Mouse (Mus musculus) T-helper 1 cell (primary cell): ENCODE data around the gene H6pd.

Experiments
- in situ Hi-C: fragments of 300-600 bp; cut with MboI, MseI; formaldehyde crosslinking; loops from one replicate; pipeline ENCODE4 v1.15.1; 2025; ENCODE audit warnings: high pct_unique_total_duplicates

The H6pd gene

DNA sequence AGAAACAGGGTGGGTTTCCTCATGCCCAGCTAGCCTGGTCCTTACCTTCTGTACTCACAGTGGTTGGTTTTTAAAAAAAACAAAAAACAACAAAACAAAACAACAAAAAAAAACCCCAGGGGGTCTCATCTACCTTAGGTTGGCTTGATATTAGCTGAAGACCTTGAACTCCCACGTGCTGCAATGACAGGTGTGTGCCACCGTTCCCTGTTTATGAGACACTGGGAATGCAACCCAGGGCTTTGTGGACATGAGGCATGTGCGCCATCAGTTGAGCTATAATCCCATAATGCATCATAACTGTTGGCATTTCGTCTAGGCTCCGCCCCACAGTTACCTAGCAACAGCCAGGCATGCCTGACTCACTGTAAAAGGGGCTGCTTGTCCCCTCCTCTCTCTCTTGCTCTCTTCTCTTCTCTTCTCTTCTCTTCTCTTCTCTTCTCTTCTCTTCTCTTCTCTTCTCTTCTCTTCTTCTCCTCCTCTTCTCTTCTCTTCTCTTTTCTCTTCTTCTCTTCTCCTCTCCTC is 33.0 kb downstream of the H6pd start:
- in situ Hi-C loops, result no loop called here

DNA sequence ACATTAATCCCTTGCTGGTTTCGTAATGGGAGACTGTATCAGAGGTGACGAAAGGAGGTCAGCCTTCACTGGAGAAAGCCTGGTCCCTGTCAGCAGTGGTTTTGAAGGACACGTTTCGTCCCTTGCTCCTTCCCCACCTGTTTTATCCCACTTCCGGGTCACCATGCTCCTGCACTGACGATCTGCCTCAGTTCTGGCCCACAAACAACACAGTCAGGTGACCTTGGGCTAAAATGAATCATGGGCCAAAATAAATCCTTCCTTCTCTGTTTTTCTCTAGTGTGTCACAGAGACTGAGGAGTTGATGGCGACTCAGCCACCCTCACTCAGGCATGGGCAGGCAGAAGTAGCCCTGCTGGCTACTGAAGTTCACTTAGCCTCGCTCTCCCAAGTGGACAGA is 33.5 kb downstream of the H6pd start:
- in situ Hi-C loops, result no loop called here

DNA sequence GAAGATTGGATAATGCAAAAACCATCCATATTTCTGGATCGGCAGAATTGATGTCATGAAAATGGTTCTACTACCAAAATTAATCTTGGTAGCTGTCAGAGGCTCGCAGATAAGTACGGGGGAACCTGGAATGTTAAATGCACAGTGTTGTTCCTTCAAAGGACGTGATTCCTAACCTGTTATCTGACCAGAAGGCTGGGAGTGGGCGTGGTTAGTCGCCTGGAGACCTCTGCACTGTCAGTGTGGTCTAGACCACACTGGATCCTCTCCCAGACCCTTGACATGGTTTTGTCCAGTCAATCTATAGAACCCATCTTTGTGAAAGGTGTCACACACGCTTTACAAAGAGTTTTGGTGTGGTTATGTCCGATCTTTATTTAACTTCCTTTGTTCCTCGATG is 37.4 kb downstream of the H6pd start:
- in situ Hi-C loops, result no loop called here

DNA sequence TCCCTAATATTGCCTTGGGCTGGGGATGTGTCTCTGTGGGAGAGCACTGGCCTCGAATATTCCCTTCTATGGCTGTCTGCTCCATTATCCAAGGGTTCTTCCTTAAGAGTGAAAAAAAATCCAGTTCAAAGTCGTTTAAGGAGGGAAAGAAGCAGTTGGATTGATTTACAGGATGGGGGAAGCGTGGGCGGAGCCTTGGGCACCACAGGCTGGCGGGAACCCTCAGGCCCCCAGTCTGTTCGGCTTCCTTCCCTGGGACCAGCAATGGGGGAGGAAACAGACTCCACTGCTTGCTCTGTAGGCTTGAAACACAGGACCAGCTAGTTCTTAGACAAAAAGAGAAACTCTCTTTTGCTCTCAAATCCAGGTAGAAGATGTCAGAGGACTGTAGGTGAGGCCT is 40.3 kb downstream of the H6pd start:
- in situ Hi-C loops, result loop anchor here (5.0 kb wide), 1 partner anchor 166 kb away; no protein-coding TSS in a partner anchor

DNA sequence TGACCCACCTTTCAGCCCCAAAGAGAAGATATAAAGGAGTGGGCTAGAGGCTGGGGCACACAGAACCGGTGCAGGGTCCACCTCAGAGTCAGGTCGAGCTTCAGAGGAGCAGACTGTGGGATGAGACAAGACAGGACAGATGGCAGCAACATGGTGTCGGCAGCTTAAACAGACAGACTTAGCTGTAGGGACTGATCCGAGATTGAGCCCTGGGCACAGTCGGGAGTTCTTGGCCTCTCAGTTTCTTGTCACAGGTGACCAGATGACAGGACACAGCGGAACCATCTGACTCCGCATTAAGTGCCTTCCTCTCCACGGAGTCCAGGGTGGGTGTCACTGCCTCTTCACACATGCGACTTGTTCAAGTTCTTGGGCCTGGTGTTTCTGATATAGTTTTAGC is 41.9 kb downstream of the H6pd start:
- in situ Hi-C loops, result loop anchor here (5.0 kb wide), 1 partner anchor 165 kb away; no protein-coding TSS in a partner anchor

DNA sequence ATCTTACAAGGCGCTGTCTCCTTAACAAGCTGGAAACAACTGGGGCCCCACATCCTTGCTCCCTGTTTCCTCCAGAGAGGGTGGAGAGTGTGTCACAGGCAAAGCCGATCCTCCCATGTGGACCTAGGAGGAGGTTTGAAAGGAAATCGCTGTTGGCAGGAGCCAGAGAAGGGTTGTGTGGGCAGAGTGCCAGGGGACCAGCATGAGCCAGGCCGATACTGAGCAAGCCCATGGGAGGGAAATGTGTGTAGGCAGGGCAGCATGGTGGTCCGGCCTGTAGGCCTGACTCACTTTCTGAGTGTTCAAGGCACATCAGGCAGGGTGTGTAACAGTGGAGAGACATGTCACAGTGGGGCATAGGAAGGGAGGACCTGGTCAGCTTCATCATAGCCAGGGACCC is 42.6 kb downstream of the H6pd start:
- in situ Hi-C loops, result loop anchor here (5.0 kb wide), 1 partner anchor 164 kb away; no protein-coding TSS in a partner anchor

DNA sequence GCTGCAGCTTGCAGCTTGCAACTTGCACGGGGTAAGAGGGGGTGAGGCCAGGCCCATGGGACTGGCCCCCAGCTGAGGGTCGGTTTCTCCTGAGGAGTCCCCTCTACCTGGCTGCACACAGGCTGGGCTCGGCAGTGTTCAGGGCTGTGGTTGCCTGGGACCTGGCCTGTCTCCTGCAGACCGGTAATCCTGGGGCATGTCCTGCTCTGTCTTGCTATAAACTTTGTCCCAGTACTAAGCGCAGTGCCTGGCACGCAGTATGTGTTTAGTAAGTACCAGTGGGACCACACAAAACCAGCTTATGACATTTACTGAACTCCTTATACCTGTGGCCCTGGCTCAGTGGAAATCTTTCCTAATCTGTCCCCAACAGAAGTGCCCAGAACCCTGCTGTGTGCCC is 43.2 kb downstream of the H6pd start:
- in situ Hi-C loops, result loop anchor here (5.0 kb wide), 1 partner anchor 163 kb away; no protein-coding TSS in a partner anchor

DNA sequence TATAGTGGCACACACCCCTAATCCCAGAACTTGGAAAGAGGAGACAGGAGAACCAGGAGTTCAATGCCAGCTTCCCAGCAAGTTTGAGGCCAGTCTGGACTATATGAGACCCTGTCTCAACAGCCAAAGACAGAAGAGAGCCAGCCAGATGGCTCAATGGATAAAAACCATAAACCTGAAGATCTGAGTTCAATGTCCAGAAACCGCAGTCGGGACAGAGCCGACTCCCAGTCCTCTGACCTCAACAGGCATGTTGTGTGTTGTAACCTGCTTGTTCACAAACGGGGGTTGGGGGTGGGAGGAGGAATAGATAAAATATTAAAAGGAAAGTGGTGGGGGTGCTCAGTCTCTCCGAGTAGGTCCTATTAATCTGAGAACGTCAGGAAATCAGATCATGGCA is 43.6 kb downstream of the H6pd start:
- in situ Hi-C loops, result loop anchor here (5.0 kb wide), 1 partner anchor 163 kb away; no protein-coding TSS in a partner anchor

DNA sequence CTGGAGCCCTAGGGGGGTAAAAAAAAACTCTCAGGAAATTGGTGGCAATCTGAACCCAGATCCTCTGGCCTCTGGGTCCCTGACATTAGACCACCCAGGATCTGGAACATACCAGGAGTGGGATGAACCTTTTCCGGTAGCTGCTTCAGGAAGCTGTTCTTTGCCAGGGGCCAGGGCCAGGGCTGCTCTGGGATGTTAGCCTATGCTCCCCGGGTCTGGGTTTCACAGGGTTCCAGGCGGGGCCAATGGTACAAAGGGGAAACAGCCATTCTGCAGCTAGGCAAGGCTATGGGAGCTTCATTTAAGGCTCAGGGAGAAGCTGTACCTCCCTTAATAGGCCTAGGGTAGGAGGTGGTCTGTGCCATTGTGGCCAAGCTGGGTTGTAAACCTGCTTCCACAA is 44.1 kb downstream of the H6pd start:
- in situ Hi-C loops, result loop anchor here (5.0 kb wide), 1 partner anchor 162 kb away; no protein-coding TSS in a partner anchor

DNA sequence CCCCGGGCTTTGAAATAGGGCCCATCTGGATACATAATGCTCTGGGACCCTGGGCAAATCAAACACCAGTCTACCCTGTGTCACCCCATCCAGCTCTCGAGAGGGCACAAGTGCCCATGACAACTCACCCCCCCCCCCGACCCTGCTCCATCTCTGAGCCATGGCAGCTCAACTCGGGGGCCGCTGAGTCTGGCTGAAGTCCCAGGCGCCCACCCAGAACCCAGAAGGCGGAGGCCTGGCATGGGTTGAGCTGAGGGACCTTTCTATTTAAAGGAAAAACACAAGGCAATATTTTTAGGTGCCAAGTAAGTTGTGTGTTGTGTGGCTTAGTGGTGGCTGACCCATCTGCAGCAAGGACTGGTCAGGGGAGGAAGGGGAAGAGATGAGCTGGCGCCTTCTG is 44.5 kb downstream of the H6pd start:
- in situ Hi-C loops, result no loop called here

DNA sequence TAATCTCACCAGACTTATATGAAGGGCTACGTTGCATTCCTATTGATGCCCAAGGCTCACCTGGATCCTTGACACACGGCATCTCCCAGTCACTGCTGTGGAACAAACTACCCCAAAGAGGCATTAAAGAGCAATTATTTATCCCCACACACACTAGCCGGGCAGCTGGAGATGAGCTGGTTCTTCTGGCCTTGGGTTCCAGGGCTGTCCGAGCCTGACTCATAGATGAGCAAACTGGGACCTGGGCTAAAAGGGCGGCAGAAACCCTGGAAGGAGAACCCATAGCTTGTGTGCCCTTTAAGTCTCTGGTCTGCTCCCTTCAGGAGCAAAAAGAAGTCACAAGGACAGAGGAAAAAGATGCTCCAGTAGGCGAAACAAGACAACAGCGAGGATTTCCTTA is 48.4 kb downstream of the H6pd start:
- in situ Hi-C loops, result no loop called here

DNA sequence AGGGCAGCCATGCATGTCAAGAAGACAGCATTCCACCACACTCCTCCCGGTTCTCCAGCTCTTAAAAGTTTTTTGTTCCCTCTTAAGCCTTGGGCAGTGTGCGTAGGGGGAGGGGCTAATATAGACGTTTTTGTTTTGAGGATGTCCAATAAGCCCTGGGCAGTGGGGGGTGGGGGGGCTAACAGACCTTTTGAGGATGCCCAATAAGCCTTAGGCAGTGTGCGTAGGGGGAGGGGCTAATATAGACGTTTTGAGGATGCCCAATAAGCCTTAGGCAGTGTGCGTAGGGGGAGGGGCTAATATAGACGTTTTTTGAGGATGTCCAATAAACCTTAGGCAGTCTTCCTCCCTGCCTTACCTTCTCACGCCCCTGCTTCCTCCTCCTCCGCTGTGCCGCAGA is 49.0 kb downstream of the H6pd start:
- in situ Hi-C loops, result loop anchor here (5.0 kb wide), 1 partner anchor 123 kb away; no protein-coding TSS in a partner anchor

DNA sequence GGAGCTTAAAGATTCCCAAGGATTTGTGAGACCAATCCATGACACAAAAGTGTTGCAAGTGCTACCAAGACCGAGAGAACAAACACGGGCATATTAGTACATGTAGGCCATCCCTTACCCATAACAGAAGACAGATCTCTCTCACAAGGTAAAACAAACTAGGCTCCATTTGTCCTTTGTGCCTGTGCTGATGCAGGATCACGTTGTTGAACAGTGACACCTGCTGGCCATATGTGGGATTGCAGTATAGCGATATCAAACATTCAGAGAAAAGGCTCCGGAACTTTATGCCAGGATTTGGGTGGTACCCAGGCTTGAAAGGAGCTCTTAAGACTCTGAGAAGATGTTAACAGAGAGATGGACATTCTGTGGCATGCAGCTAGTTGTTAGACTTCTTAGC is 50.3 kb downstream of the H6pd start:
- in situ Hi-C loops, result loop anchor here (5.0 kb wide), 1 partner anchor 121 kb away; no protein-coding TSS in a partner anchor

DNA sequence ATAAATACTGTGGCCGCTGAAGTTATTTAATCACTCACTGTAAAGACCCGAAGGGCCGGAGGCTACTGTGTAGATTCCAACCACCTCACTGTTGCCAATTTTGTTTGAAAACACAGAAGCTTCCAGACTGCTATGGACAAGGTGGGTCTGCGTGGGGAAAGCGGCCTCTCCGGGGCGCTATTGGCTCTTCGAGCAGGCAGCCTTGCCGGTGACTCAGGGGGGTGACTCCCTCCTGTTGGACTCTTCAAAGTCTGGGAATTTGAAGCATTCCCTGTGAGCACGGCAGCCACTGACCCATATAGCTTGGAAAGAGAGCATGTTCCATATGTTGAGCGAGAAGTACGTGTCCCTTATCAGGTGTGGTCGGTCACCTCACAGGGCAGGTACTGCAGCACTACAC is 52.8 kb downstream of the H6pd start:
- in situ Hi-C loops, result loop anchor here (5.0 kb wide), 1 partner anchor 119 kb away; no protein-coding TSS in a partner anchor

DNA sequence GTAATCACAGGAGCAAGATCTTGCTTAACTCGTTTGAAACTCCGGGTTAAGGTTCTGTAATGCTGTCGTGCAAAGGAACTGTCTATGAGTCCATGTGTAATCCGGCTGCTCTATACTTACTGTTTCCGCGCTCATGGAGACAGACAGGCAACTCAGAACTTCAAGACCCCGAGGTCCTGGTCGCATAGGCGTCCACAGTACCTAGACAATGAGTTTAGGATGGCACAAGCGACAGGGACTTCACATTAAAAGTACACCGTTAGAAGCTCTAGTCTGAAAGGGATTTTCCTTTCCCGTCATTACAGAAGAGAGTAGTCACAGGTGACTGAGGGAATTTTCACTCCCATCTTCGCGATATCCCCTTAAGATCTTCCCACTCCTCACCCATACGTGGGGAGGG is 53.2 kb downstream of the H6pd start:
- in situ Hi-C loops, result loop anchor here (5.0 kb wide), 1 partner anchor 118 kb away; no protein-coding TSS in a partner anchor

DNA sequence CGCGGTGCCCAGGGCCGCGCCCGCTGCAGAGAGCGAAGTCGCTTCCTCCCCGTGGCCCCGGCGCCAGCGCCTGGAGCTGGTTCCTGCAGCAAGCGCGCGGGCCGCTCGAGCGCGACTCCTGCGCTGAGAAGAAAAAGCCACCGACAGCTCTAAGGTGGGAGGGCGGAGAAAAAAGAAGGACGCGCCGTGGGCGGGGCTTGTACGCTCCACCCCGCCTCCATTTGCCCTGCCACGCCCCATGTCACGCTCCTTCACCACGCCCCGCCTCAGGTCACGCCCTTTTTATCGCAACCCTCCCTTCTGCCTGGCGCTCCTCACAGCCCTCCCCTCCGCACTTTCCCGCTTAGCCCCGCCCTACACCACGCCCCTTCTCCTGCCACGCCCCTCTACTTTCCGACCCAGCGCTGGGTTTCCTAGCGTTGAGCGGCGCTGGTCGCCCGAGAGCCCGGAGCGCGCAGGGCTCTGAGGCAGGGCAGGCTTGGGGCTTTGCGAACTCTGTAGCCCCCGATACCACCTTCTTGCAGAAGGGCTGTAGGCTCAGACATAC is 53.9 kb downstream of the H6pd start, which contains the start of gene Spsb1:
TSS of gene Spsb1 (minus strand) at position 151 of the 547 bp plus-strand sequence.
- in situ Hi-C loops, result loop anchor here (5.0 kb wide), 1 partner anchor 118 kb away; no protein-coding TSS in a partner anchor

DNA sequence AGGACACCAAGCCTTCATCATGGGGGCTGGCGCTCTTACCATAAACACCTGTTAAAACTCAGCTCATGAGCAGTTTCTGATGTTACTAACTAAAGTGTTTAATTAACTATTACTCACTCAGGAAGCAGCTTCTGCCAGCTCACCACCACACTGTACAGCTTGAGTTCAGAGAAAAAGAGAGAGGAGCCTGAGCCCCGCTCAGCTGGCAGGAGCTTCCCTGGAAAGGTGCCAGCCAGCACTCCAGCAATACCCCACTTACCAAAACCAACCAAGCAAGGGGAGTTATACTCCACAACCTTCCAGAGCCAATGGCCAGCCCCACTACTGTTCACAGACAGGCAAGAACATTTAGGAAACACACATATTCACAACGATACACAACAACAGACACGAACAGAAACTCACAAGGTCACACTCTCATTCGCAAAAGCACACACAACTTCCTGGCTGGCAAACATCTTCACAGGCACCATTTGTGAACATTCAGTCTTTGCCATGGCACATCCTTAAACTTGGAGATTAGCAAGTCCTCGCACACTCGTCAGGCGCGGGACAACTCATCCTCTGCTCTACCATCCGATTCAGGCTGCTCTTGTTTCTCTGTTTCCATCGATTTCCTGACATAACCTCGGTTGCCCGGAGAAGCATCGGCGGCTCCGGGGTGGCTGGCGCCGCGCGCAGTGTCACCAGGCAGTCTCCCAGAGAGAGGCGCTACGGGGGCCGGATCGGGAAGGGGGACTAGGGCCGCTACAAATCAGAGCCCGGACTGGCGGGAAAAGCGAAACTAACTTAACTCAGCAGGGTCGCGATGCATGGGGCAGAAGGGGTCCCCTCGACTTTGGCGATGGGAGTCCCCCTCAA is 55.0 kb downstream of the H6pd start:
- in situ Hi-C loops, result no loop called here

DNA sequence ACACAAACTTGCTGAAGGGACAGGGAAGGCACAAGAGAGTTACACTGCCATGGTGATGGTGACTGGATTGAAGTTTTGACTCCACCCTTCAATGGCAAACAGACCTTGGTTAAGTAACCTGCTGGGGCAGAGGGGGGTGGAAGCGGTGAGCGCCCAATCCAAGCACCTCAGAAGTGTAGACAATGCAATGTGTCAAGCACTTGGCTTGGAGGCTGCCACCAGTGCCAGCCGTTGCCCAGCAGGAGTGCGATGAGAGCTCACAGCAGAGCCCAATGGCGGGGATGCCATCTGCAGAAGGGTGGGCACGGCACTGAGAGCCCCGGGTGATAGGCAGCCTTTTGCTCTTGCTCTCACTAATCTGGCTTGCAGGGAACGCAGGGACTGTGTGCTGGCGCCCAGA is 56.6 kb downstream of the H6pd start:
- in situ Hi-C loops, result no loop called here

DNA sequence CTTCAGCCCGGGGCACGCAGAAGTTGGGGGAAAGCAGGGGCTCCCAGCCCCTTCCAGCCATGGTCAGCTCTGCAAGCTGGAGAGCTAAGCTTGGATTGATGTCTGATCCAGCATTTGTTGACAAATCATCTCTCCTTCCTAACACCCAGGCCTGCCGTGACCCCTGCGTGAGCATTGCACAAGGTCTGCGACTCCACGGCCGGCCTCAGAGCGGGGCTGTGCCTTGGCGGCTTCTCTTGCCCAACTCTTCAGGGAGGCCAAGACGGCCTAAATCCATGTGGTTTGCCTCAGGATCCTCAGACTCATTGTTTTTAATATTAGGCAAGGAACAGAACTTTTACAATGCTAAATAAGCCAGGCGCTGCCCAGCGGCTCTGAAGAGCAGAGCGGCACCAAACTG is 57.6 kb downstream of the H6pd start:
- in situ Hi-C loops, result no loop called here

DNA sequence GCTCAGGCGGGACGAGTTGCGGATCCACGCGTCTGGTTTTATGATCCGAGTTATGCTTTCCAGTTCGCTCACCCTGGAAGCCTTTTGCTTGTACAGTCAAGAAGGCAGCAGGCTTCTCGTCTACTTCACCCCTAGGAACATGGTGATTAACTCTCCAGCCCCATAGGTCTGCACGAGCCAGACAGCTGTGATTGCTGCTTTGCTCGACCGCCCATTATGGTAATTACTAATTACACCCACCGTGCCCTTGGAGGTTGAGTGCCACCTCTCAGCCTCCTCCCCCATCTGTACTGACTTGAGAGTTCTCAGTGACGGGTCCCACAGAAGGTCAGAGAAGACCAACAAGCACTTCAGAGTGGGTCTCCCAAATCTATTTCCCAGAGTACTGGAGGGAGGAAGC is 59.1 kb downstream of the H6pd start:
- in situ Hi-C loops, result no loop called here

DNA sequence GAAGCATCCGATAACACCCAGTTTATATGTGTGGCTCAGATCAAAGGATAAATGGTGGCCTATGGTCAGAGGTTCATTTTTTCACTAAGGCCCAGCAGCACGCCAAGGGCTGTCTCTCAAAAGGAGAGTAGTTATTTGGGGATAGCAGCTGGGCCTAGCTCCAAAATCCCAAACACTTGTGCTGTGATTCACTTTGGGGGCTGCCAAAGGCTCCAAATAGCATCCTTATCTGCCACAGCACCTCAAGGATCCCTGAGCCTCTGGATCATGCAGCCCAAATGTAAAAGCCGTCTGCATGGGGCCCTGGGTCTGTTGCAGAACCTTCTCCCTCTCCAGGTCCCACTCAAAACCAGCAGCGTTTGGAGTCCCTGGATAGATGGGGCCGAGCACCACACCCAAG is 60.7 kb downstream of the H6pd start:
- in situ Hi-C loops, result no loop called here

DNA sequence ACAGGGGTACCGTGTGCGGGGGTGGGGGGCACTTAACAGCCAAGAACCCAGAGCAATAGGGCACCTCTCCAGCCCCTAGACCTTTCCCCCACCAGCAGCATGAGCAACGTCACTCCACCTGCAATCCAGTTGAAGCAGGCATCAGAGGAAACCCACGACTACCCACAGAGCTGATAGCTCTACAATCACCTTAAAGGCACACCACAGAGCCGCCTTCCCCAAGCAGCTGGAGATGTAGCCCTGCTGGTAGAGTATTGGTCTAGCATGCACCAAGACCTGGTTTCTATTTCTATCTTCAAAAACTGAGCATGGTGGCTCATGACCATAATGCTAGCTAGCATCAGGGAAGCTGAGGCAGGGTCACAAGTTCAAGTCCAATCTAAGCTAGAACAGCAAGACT is 61.4 kb downstream of the H6pd start:
- in situ Hi-C loops, result no loop called here
